Mouse (Mus musculus) heart, adult 2 months (tissue): Measurements from ENCODE around the gene Tgds.

ENCODE experiments used
- CTCF ChIP-seq: fragments of 200-600 bp; IDR thresholded peaks from 2 replicates; pipeline ENCODE4 v1.8.1; 2022; ENCODE audit warnings: antibody characterized with exemption, mild to moderate bottlenecking, moderate library complexity
- EP300 ChIP-seq: fragments of 200-500 bp; IDR thresholded peaks from 2 replicates; pipeline ENCODE4 v1.6.1; 2011; ENCODE audit warnings: low read depth, low read length, control low read depth; ENCODE audit not compliant: insufficient read depth
- POLR2A ChIP-seq: fragments of 200-500 bp; IDR thresholded peaks from 2 replicates; pipeline ENCODE4 v1.6.1; 2011; ENCODE audit warnings: mild to moderate bottlenecking, low read depth, low read length, control low read depth; ENCODE audit not compliant: insufficient read depth

DNA sequence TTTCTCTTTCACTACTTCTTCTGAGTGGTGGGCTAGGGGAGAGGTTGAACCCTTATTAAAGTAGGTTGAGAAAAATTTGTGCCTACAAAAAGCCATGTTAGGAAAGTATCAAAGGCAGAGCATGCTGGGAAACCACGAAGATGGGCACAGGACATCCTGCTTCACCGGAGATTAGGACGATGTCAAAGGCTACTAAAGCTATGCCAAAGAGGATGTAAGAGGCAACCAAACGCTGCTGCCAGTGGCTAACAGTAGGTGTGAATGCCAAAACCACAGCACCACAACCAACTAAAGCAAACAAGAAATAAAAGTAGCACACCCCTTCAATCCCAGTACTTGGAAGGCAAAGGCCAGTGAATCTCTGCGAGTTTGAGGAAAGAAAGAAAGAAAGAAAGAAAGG lies 8.4 kb downstream of the Tgds start:
- TF ChIP-seq CTCF (no peak), EP300 (no peak), POLR2A (no peak)
